Mouse (Mus musculus) testis, postnatal 10 days (tissue): ENCODE results near the gene Pcyt1b.

Experiments
- DNase-seq: peaks from one replicate; pipeline ENCODE4 v3.0.0; 2021; ENCODE audit warnings: low spot score

Gene Pcyt1b

DNA sequence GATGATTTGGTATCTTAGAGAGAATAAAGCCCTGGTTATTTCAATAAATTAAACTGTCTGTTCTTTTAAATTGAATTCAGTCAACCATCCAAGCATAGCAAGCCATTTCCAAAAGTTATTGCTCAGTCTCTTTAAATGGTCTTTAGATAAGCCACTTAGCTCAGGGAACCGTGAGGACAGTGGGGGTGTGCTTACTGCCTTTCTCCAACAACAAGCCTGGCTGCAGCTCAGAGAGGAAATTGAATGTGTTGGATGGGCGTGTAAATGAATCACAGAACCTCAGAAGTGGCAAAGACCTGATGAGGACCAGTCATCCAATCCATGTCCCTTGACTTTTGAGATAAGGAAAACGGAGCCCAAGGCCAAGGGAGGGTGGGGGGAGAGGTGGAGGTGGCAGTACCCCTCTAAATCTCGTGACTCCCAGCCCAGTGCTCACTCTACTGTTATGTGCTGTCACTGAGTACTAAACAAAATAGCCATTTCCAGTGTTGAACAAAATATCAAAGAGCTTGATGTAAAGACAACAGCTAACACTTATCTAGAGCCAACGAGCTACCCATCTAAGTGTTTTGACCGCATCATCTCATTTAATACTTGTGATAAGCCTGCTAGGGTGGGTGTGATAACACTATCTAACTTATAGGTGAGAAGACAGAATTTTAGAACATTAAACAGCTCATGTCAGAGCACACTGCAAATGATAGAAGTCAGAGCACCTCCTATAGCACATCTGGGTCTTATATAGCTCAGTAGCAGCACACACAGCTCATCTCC lies 78.5 kb downstream of the Pcyt1b start:
- DNase-seq = no peak

DNA sequence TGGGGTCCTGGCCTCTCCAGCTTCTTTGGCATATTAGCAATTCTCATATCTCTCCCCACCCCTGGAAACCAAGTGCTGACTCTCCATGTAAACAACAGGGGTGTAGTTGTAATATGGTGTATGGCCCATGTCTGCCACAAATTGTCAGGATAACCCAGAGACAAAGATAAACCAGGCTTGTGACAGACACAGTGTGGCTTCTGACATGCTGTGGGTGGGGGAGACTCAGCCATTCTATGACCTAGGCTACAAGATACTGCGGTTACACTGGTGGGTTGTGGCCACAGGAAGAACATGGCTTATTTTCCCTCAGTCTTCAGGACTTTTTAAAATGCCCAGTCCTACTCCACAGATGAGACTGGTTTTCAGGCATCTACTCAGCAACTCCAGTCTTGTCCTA lies 94.5 kb downstream of the Pcyt1b start:
- no peak for DNase-seq

DNA sequence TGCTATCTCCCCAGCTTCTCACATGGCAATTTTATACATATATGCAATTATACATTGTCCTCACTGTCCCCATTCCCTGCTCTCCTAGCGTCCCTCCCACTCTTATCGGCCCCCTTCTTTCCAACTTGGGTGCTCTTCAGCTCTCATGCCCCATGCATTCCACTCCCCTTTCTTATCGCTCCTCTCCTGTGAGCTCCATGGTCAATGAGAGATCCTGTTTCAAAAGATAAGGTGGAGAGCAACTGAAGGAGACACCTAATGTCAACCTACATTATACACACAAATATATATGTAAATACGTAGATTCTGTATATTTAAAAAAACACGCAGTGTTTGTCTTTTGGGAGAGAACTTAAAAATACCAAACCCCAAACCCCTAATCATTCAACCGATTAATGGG lies 95.9 kb downstream of the Pcyt1b start:
- DNase-seq = no peak

DNA sequence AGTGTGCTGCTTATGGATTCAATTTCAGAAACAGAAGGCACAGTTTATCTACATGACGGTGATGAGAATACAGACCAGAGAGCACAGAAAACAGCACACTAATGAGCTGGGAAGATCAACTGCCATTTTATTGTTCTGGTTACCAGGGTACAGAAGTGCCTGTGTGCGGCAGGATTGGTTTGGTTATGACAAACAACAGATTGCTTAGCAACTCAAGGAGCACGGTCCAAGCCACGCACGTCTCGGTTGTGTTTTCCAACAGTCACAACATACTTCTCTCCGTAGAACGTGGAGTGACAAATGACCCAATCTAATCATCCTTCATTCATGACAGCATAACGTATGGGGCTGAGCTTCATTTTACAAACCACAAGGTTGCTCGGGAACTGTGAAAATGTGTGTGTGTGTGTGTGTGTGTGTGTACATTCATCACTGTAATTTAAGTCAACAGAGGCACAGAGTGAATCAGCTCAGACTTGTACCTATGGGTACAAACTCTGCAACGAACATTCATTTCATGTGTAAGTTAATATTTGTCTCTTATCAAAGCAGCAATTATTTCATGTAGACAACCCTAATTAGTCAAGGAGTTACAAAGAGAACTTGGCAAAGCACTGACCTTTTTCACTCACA lies 100.7 kb downstream of the Pcyt1b start:
- DNase-seq = no peak

DNA sequence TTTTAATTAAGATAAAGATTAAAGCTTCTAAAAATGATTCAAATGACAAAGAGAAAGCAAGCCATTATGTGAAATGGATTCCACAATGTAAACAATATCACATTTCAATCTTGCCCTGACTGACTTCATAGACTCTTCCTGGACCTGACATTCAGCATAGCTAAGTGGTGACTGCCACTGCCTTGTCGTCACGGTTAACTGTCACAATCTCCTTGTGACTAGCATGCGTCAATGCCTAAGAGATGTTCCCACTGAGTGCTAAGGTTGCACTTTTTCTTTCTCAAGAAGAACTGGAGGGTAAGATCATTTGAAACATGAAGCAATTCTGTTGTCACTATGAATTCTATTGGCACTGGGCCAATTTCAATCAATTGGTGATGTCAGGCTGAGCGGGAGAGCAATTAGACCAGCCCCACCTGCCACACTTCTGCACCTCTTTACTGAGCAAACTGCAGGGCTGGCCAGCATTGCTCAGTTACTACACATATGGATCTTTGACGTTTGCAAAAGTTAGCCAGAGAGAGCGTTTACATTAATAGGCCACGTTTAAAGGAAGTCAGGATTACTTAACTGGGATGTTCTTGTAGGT lies 102.3 kb downstream of the Pcyt1b start:
- no peak for DNase-seq

DNA sequence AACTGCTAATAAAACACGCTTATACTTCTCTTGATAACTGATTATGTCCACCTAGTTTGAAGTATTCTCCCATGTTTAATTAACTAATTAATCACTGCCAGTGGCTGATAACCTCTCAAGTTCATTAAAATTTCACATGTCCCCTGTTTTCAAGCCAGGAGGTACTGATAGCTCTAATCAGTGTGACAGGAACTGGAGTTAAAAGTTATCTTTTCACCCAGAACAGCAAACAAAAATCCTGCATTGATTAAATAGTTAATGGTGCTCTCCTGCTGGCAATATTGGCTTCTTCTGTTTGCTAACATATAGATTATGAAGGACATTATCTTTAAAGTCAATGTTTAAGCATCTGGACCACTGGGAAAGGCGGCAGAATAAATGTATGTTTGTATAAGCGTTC lies 106.1 kb downstream of the Pcyt1b start:
- no peak for DNase-seq

DNA sequence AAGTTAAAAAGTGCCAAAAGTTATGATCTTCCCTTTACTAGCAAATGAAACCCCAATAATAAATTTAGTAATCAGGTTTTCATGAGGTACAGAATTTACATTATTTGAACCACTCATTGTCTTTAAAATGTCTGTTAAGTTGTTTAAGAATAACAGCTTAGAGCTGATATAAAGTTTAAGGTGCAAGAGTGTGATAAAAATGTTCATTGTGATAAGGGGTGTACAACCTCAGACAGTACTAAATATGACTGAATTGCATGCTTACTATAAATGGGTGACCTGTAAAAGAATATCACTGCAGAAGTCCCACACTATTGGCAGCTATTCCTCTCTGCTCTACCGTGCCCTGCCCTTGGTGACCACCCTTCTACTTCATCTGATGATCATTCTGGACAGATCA lies 134.9 kb downstream of the Pcyt1b start:
- DNase-seq = no peak

DNA sequence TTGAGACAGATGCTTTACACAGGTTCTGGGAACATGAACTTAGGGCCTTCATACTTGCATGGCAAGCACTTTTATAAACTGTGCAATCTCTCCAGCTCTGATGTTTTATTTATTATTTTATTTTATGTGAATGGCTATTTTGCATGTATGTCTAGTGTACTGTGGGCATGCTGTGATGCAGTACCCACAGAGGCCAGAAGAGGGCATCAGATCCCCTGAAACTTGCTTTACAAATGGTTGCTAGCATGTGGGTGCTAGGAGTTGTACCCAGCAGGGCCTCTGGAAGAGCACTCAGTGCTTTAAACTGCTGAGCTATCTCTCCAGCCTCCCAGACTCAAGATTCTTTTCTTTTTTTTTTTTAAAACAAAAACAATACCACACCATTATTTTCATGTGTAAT lies 138.5 kb downstream of the Pcyt1b start:
- peak; percentile 59 for DNase-seq
